Mouse (Mus musculus) T-helper 1 cell (primary cell): ENCODE results near the gene Mafk.
"Not testable (repeated sequence)": the region's sequence is repeated elsewhere in the genome, so short reads cannot be mapped to it uniquely, and the experiment has no call there.

Experiments
- in situ Hi-C: fragments of 300-600 bp; cut with MboI, MseI; formaldehyde crosslinking; loops from one replicate; pipeline ENCODE4 v1.15.1; 2025; ENCODE audit warnings: high pct_unique_total_duplicates

Mafk gene

GRCm38 (mm10) chr5:139791227-139792158, at the start of gene Mafk:
Gene Mafk, plus strand, starts transcription at chr5:139791513.
- in situ Hi-C loops, result loop anchor here (5.0 to 10.0 kb wide), 2 partner anchors 803 to 1614 kb away; no protein-coding TSS in a partner anchor

GRCm38 (mm10) chr5:139742640-139743039, 48.7 kb upstream of the Mafk start:
- in situ Hi-C loops, result not testable (repeated sequence)

- in situ Hi-C loops, result no loop called here
Measured at GRCm38 (mm10) chr5:139745771-139746170, 45.5 kb upstream of the Mafk start.

- in situ Hi-C loops, result no loop called here
Measured at GRCm38 (mm10) chr5:139749413-139750125, 41.7 kb upstream of the Mafk start.

GRCm38 (mm10) chr5:139750535-139750934, 40.8 kb upstream of the Mafk start:
- in situ Hi-C loops, result no loop called here

- in situ Hi-C loops, result no loop called here
Measured at GRCm38 (mm10) chr5:139754753-139755152, 36.6 kb upstream of the Mafk start.

- in situ Hi-C loops, result no loop called here
Measured at GRCm38 (mm10) chr5:139756135-139756534, 35.2 kb upstream of the Mafk start.

GRCm38 (mm10) chr5:139756586-139756985, 34.7 kb upstream of the Mafk start:
- in situ Hi-C loops, result no loop called here

- in situ Hi-C loops, result no loop called here
Measured at GRCm38 (mm10) chr5:139758096-139758495, 33.2 kb upstream of the Mafk start.

- in situ Hi-C loops, result no loop called here
Measured at GRCm38 (mm10) chr5:139764296-139764695, 27.0 kb upstream of the Mafk start.

- in situ Hi-C loops, result no loop called here
Measured at GRCm38 (mm10) chr5:139768216-139768615, 23.1 kb upstream of the Mafk start.

- in situ Hi-C loops, result loop anchor here (10.0 kb wide), 1 partner anchor 1331 kb away; the partner anchor contains the start of gene Zfp157
Measured at GRCm38 (mm10) chr5:139775216-139775926, 15.9 kb upstream of the Mafk start, which contains the start of gene Ints1. Gene Ints1, minus strand, starts transcription at chr5:139775674.

- in situ Hi-C loops, result loop anchor here (10.0 kb wide), 1 partner anchor 1332 kb away; the partner anchor contains the start of gene Zfp157
Measured at GRCm38 (mm10) chr5:139776966-139777365, 14.3 kb upstream of the Mafk start.

GRCm38 (mm10) chr5:139781406-139781805, 9.9 kb upstream of the Mafk start:
- in situ Hi-C loops, result no loop called here

- in situ Hi-C loops, result no loop called here
Measured at GRCm38 (mm10) chr5:139789466-139789865, 1.8 kb upstream of the Mafk start.

- in situ Hi-C loops, result loop anchor here (5.0 to 10.0 kb wide), 2 partner anchors 803 to 1615 kb away; no protein-coding TSS in a partner anchor
Measured at GRCm38 (mm10) chr5:139792159-139792775, 954 bp downstream of the Mafk start.

- in situ Hi-C loops, result loop anchor here (5.0 to 10.0 kb wide), 2 partner anchors 802 to 1616 kb away; no protein-coding TSS in a partner anchor
Measured at GRCm38 (mm10) chr5:139792966-139793337, 1.6 kb downstream of the Mafk start.

- in situ Hi-C loops, result loop anchor here (5.0 to 10.0 kb wide), 2 partner anchors 801 to 1616 kb away; no protein-coding TSS in a partner anchor
Measured at GRCm38 (mm10) chr5:139793338-139794089, 2.2 kb downstream of the Mafk start.

GRCm38 (mm10) chr5:139794137-139794536, 2.8 kb downstream of the Mafk start:
- in situ Hi-C loops, result loop anchor here (5.0 to 10.0 kb wide), 2 partner anchors 801 to 1617 kb away; no protein-coding TSS in a partner anchor

GRCm38 (mm10) chr5:139794938-139795337, 3.6 kb downstream of the Mafk start:
- in situ Hi-C loops, result loop anchor here (5.0 to 10.0 kb wide), 2 partner anchors 800 to 1618 kb away; no protein-coding TSS in a partner anchor
